Mouse (Mus musculus): ENCODE data around the gene Mab21l3. TPM values are rescaled to one million over a fixed set of nuclear protein-coding genes. Genes with fewer than 3 reads are reported as not detected.

The Mab21l3 gene
- polyA plus RNA-seq, 1 experiment, result 0.35 TPM

DNA sequence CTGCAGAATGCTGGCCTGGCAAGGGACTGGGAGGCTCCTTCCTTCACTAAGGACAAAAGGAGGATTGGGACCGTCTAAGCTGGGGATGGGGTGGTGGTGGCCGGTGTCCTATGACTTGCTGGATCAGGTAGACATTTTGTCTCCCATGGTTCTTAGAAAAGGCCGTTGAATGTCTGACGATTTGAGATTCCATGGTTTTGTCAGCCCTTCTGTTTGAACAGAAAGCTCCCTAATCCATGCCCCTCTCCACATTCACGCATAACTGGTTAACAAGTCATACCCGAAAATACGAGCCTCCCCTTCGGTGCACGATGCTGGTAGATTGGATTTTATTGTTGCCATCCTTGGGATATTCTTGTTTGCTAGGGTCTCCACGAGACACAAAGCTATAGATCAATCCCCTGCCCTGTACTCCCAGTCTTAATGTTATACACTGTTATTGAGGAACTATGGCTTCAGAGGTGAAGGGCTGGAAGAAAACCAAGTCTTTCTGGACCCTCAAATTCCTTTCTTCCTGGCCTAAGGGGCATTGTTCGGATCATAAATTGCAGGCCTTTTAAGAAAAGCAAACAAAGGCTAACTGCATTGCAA, 43.7 kb downstream of the Mab21l3 start:
- Histone ChIP-seq H3K27ac (ENCODE audit: insufficient read depth, low read depth, low read length) (peak overlapping the region; percentile 94), H3K4me3 (ENCODE audit: low read depth, low read length) (no peak overlapping the region), H3K27me3 (ENCODE audit: control insufficient read depth, insufficient read depth, low read length) (no peaks in the 10 kb centered on the region), H3K36me3 (ENCODE audit: control insufficient read depth, insufficient read depth, low read length) (no peaks in the 10 kb centered on the region), H3K4me1 (ENCODE audit: control insufficient read depth, insufficient read depth, insufficient read length, low read length) (peaks cover 29% of the 10 kb centered on the region)
- WGBS, result 36% methylated on average over 11 of the region's 11 CpGs
- TF ChIP-seq POLR2A (IDR thresholded peaks at IDR 0.05; ENCODE audit: low read depth, low read length), result no peak
- no peak for TF ChIP-seq CTCF (IDR thresholded peaks at IDR 0.05; ENCODE audit: extremely low read depth, insufficient read length, insufficient replicate concordance, low read depth, low read length)

DNA sequence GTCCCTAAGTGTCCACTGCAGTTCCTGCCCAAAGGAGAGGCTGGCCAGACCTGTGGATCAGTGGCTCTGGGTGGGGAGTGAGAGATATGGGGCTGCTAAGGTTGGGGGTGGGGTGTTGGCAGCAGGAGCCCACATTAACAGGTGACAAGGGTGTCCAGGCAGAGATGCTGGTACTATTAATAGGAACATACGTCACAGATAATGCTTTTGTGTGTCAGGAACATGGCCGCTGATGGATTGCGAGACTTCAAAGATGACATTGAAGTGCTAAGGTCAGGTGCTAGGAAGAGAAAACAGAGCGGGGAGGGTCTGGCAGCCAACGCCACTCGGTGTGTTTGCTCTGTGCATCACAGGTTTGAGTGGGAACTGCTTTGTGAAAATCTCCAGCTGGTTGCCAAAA, 44.4 kb downstream of the Mab21l3 start:
- Histone ChIP-seq H3K36me3 (ENCODE audit: control insufficient read depth, insufficient read depth, low read length) (no peaks in the 10 kb centered on the region), H3K4me1 (ENCODE audit: control insufficient read depth, insufficient read depth, insufficient read length, low read length) (peaks cover 34% of the 10 kb centered on the region), H3K27me3 (ENCODE audit: control insufficient read depth, insufficient read depth, low read length) (no peaks in the 10 kb centered on the region), H3K27ac (ENCODE audit: insufficient read depth, low read depth, low read length) (no peak overlapping the region), H3K4me3 (ENCODE audit: low read depth, low read length) (no peak overlapping the region)
- no peak for TF ChIP-seq POLR2A (IDR thresholded peaks at IDR 0.05; ENCODE audit: low read depth, low read length)
- TF ChIP-seq CTCF (IDR thresholded peaks at IDR 0.05; ENCODE audit: extremely low read depth, insufficient read length, insufficient replicate concordance, low read depth, low read length), result no peak
- 59% methylated on average over 6 of the region's 6 CpGs for WGBS

DNA sequence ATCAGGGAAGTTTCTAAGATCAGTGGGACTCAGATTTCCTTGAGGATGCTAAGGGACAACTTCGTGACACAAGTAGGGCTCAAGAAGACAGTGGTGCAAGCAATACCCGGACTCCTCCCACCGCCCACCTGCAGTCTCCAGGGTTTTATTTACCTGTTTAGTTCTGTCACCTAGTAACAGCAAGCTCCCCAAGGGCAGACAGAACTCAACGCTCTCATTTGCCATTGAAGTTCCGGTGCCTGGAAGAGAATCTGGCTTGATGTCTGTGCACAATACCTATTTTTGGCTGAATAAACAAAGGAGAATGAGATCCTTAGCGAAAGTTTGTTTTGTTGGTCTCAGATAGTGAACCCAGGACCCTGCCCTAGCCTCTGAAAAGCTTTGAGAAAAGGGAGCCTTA, 45.0 kb downstream of the Mab21l3 start:
- peaks cover 40% of the 10 kb centered on the region for H3K4me1 ChIP-seq (ENCODE audit: control insufficient read depth, insufficient read depth, insufficient read length, low read length)
- H3K36me3 ChIP-seq (ENCODE audit: control insufficient read depth, insufficient read depth, low read length), result no peaks in the 10 kb centered on the region
- WGBS, result 37% methylated on average over 6 of the region's 6 CpGs
- TF ChIP-seq POLR2A (IDR thresholded peaks at IDR 0.05; ENCODE audit: low read depth, low read length) (no peak), CTCF (IDR thresholded peaks at IDR 0.05; ENCODE audit: extremely low read depth, insufficient read length, insufficient replicate concordance, low read depth, low read length) (no peak)
- H3K4me3 ChIP-seq (ENCODE audit: low read depth, low read length), result no peak overlapping the region
- no peak overlapping the region for H3K27ac ChIP-seq (ENCODE audit: insufficient read depth, low read depth, low read length)
- no peaks in the 10 kb centered on the region for H3K27me3 ChIP-seq (ENCODE audit: control insufficient read depth, insufficient read depth, low read length)

DNA sequence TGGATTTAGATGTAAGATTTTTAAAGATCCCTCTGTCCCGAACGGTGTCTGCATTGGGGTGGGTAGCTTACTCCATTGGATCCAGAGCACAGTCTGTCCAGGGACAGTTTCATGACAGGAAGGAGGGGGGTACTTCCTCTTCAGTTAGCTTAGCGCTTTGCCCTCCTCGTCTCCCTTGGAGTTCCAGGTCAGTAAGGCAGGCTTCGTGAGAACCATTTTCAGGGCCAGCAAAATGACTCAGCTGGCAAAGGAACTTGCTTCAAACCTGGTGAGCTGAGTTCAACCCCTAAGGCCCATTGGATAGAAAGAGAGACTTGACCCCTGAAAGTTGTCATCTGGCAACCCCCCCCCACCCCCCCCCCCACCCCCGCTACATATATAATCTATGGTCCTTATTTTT, 46.0 kb downstream of the Mab21l3 start:
- Histone ChIP-seq H3K27me3 (ENCODE audit: control insufficient read depth, insufficient read depth, low read length) (no peaks in the 10 kb centered on the region), H3K27ac (ENCODE audit: insufficient read depth, low read depth, low read length) (no peak overlapping the region), H3K4me3 (ENCODE audit: low read depth, low read length) (no peak overlapping the region), H3K36me3 (ENCODE audit: control insufficient read depth, insufficient read depth, low read length) (no peaks in the 10 kb centered on the region), H3K4me1 (ENCODE audit: control insufficient read depth, insufficient read depth, insufficient read length, low read length) (peaks cover 47% of the 10 kb centered on the region)
- 73% methylated on average over 6 of the region's 6 CpGs for WGBS
- TF ChIP-seq POLR2A (IDR thresholded peaks at IDR 0.05; ENCODE audit: low read depth, low read length), result no peak
- no peak for TF ChIP-seq CTCF (IDR thresholded peaks at IDR 0.05; ENCODE audit: extremely low read depth, insufficient read length, insufficient replicate concordance, low read depth, low read length)

DNA sequence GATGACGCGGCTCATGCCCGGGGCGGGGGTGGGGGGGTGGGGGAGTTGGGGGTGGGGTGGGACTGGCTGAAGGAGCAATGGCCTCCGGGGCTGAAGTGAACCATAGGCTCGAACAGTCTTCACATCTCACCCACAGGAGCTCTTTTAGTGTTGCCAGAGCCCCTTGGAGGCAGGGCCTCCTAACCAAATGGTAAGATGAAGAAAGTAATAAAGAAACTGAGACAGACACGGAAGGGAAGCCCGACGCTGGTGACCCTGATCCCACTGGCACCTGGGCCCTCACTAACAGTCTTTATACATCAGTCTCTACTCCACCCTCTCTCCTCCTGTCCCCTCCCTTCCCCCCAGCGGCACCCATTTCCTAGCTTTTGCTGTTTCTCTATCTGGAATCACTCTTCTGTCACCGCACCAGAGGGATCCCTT, 48.2 kb downstream of the Mab21l3 start:
- H3K36me3 ChIP-seq (ENCODE audit: control insufficient read depth, insufficient read depth, low read length), result no peaks in the 10 kb centered on the region
- WGBS, result 71% methylated on average over 11 of the region's 11 CpGs
- no peak overlapping the region for H3K27ac ChIP-seq (ENCODE audit: insufficient read depth, low read depth, low read length)
- no peaks in the 10 kb centered on the region for H3K27me3 ChIP-seq (ENCODE audit: control insufficient read depth, insufficient read depth, low read length)
- H3K4me3 ChIP-seq (ENCODE audit: low read depth, low read length), result no peak overlapping the region
- H3K4me1 ChIP-seq (ENCODE audit: control insufficient read depth, insufficient read depth, insufficient read length, low read length), result peaks cover 60% of the 10 kb centered on the region
- no peak for TF ChIP-seq POLR2A (IDR thresholded peaks at IDR 0.05; ENCODE audit: low read depth, low read length)
- no peak for TF ChIP-seq CTCF (IDR thresholded peaks at IDR 0.05; ENCODE audit: extremely low read depth, insufficient read length, insufficient replicate concordance, low read depth, low read length)

DNA sequence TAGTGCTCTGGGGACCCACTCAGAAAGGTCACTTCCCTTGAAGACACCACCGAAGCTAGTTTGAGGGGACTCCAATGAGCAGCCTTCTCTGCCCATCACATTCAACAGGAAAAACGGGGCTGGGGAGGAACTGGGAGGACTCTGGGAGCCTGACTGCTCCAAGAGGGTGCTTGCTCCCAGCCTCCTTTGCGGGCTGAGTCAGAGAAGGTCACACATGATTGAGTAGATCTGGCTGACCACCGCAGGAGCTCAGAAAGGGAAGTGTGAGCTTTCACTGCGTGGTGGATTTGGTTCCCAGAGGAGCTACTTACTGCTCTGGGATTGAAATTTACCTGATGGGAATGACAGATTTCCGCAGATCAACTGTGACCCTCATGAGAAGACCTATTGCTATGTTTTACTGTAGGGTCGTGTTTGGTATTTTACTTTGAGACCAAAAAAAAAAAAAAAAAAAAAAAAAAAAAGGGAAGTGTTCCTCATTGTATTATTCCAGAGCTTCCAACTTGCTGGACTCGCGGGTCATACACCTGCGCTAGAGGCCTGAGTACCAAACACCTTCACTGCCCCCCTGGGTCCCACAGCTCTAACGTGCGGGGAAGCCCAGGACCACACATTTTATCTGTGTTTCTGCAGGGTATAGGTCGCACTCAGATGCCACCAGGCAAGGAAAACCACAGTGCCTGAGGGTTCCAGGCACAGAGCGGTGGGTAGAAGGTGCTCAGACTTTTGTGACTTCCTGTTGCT, 48.7 kb downstream of the Mab21l3 start:
- WGBS, result 65% methylated on average over 14 of the region's 14 CpGs
- H3K4me3 ChIP-seq (ENCODE audit: low read depth, low read length), result no peak overlapping the region
- peak overlapping the region; percentile 73; the same call in 1 of the 2 replicates for H3K27ac ChIP-seq (ENCODE audit: insufficient read depth, low read depth, low read length)
- no peak for TF ChIP-seq CTCF (IDR thresholded peaks at IDR 0.05; ENCODE audit: extremely low read depth, insufficient read length, insufficient replicate concordance, low read depth, low read length)
- TF ChIP-seq POLR2A (IDR thresholded peaks at IDR 0.05; ENCODE audit: low read depth, low read length), result no peak
- H3K36me3 ChIP-seq (ENCODE audit: control insufficient read depth, insufficient read depth, low read length), result no peaks in the 10 kb centered on the region
- peaks cover 57% of the 10 kb centered on the region for H3K4me1 ChIP-seq (ENCODE audit: control insufficient read depth, insufficient read depth, insufficient read length, low read length)
- no peaks in the 10 kb centered on the region for H3K27me3 ChIP-seq (ENCODE audit: control insufficient read depth, insufficient read depth, low read length)
